Mouse (Mus musculus): ENCODE measurements at regions not wholly inside any gene's neighbourhood (a gene's known extent, or its start where the extent isn't known, plus 50 kb on each side); places are given as distances from the start of the nearest gene placed in this dataset.

- 67% methylated on average over 7 of the region's 7 CpGs for WGBS
- H3K4me3 ChIP-seq (ENCODE audit: low read length) = no peak overlapping the region
Observed at GRCm38 (mm10) chr17:62546286-62546685, 334.8 kb downstream of the Efna5 start.

GRCm38 (mm10) chr17:62545330-62545729 is 335.8 kb downstream of the Efna5 start:
- ATAC-seq (ENCODE audit: low read depth) = no peak
- Histone ChIP-seq H3K9me3 (ENCODE audit: control insufficient read depth, low read length) (no peaks in the 10 kb centered on the region), H3K4me3 (ENCODE audit: low read length) (no peak overlapping the region), H3K36me3 (ENCODE audit: control insufficient read depth, insufficient read depth, low read length) (no peaks in the 10 kb centered on the region), H3K9ac (ENCODE audit: low read length) (no peak overlapping the region), H3K27me3 (ENCODE audit: control insufficient read depth, insufficient read depth, low read depth, low read length) (no peaks in the 10 kb centered on the region), H3K27ac (ENCODE audit: low read length) (no peak overlapping the region), H3K4me2 (ENCODE audit: low read depth, low read length) (no peak overlapping the region), H3K4me1 (replicated peaks; ENCODE audit: control insufficient read depth, insufficient read depth, low read length) (0 out of 2 replicates have a peak, but pooled peaks cover 3% of the 10 kb centered on the region)
- 53% methylated on average over 9 of the region's 9 CpGs for WGBS

More at GRCm38 (mm10) chr17:62546286-62546685, 334.8 kb downstream of the Efna5 start:
- Histone ChIP-seq H3K27ac (ENCODE audit: low read length) (no peak overlapping the region), H3K36me3 (ENCODE audit: control insufficient read depth, insufficient read depth, low read length) (no peaks in the 10 kb centered on the region), H3K27me3 (ENCODE audit: control insufficient read depth, insufficient read depth, low read depth, low read length) (no peaks in the 10 kb centered on the region), H3K4me1 (replicated peaks; ENCODE audit: control insufficient read depth, insufficient read depth, low read length) (0 out of 2 replicates have a peak, but pooled peaks cover 3% of the 10 kb centered on the region), H3K9ac (ENCODE audit: low read length) (no peak overlapping the region), H3K4me2 (ENCODE audit: low read depth, low read length) (no peak overlapping the region), H3K9me3 (ENCODE audit: control insufficient read depth, low read length) (no peaks in the 10 kb centered on the region)
- no peak for ATAC-seq (ENCODE audit: low read depth)

GRCm38 (mm10) chr17:62543056-62543975 is 337.8 kb downstream of the Efna5 start:
- Histone ChIP-seq H3K27me3 (ENCODE audit: control insufficient read depth, insufficient read depth, low read depth, low read length) (no peaks in the 10 kb centered on the region), H3K36me3 (ENCODE audit: control insufficient read depth, insufficient read depth, low read length) (no peaks in the 10 kb centered on the region), H3K27ac (ENCODE audit: low read length) (peak overlapping the region; percentile 56), H3K4me3 (ENCODE audit: low read length) (no peak overlapping the region), H3K4me2 (ENCODE audit: low read depth, low read length) (peak overlapping the region; percentile 48), H3K4me1 (replicated peaks; ENCODE audit: control insufficient read depth, insufficient read depth, low read length) (0 out of 2 replicates have a peak, but pooled peaks cover 3% of the 10 kb centered on the region), H3K9ac (ENCODE audit: low read length) (no peak overlapping the region), H3K9me3 (ENCODE audit: control insufficient read depth, low read length) (no peaks in the 10 kb centered on the region)
- WGBS = 54% methylated on average over 18 of the region's 18 CpGs
- ATAC-seq (ENCODE audit: low read depth) = peak; percentile 82

GRCm38 (mm10) chr17:62529911-62530310 is 351.2 kb downstream of the Efna5 start:
- Histone ChIP-seq H3K27ac (ENCODE audit: low read length) (no peak overlapping the region), H3K4me2 (ENCODE audit: low read depth, low read length) (no peak overlapping the region), H3K4me3 (ENCODE audit: low read length) (no peak overlapping the region), H3K36me3 (ENCODE audit: control insufficient read depth, insufficient read depth, low read length) (no peaks in the 10 kb centered on the region), H3K27me3 (ENCODE audit: control insufficient read depth, insufficient read depth, low read depth, low read length) (no peaks in the 10 kb centered on the region), H3K9me3 (ENCODE audit: control insufficient read depth, low read length) (no peaks in the 10 kb centered on the region), H3K4me1 (replicated peaks; ENCODE audit: control insufficient read depth, insufficient read depth, low read length) (no peaks in the 10 kb centered on the region), H3K9ac (ENCODE audit: low read length) (no peak overlapping the region)
- no peak for ATAC-seq (ENCODE audit: low read depth)
- 77% methylated on average over 2 of the region's 2 CpGs for WGBS

- no peaks in the 10 kb centered on the region; the same call in 1 of the 2 replicates for H3K27me3 ChIP-seq (ENCODE audit: control insufficient read depth, insufficient read depth, low read depth, low read length)
- ATAC-seq (ENCODE audit: low read depth) = no peak
- no peak overlapping the region for H3K4me2 ChIP-seq (ENCODE audit: low read depth, low read length)
- H3K4me1 ChIP-seq (replicated peaks; ENCODE audit: control insufficient read depth, insufficient read depth, low read length) = no peaks in the 10 kb centered on the region
- no peak overlapping the region for H3K9ac ChIP-seq (ENCODE audit: low read length)
- no peaks in the 10 kb centered on the region for H3K36me3 ChIP-seq (ENCODE audit: control insufficient read depth, insufficient read depth, low read length)
- no peak overlapping the region for H3K27ac ChIP-seq (ENCODE audit: low read length)
- no peak overlapping the region for H3K4me3 ChIP-seq (ENCODE audit: low read length)
- no peaks in the 10 kb centered on the region for H3K9me3 ChIP-seq (ENCODE audit: control insufficient read depth, low read length)
- 76% methylated on average over 2 of the region's 2 CpGs for WGBS
Observed at GRCm38 (mm10) chr17:62527556-62527955, 353.6 kb downstream of the Efna5 start.

DNA sequence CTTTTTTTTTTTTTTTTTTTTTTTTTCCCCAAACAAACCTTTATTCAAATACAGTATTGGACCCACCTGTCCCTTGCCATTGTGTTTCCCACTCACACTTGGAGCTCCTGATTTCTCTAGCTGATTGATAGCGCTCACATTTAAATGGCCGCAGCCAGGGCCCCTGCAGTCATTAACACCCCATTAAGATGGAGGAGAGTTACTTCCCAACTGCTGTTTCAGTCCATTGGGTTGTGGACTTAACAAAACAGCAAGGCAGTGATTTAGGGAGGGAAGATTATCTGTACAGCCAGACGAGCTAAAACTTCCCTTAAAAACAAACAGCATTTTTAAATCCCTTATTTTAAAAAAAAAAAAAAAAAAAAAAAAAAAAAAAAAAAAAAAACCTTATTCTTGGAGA is 367.5 kb downstream of the Efna5 start:
- no peak for ATAC-seq (ENCODE audit: low read depth)
- no peak overlapping the region for H3K9ac ChIP-seq (ENCODE audit: low read length)

DNA sequence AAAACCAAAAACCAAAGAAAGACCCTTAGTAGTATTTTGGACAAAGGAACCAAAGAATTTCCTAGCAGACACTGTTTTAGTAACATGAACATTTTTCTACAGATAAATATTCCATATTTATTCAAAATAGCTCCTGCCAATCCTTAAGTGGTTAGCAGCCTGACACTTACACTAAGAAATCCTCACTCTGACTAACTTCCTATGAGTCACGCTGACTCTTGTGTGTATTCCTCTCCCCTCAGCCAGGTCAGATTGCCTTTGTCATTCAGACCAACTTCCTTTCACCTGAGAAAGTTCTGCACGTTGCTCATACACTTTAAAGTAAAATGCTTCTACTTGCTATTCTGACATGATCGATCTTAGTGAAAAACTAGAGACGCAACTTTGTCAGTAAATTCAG is 370.9 kb downstream of the Efna5 start:
- Histone ChIP-seq H3K4me2 (ENCODE audit: low read depth, low read length) (no peak overlapping the region), H3K9me3 (ENCODE audit: control insufficient read depth, low read length) (no peaks in the 10 kb centered on the region), H3K36me3 (ENCODE audit: control insufficient read depth, insufficient read depth, low read length) (no peaks in the 10 kb centered on the region), H3K27me3 (ENCODE audit: control insufficient read depth, insufficient read depth, low read depth, low read length) (no peaks in the 10 kb centered on the region), H3K27ac (ENCODE audit: low read length) (no peak overlapping the region), H3K4me3 (ENCODE audit: low read length) (no peak overlapping the region), H3K4me1 (replicated peaks; ENCODE audit: control insufficient read depth, insufficient read depth, low read length) (no peaks in the 10 kb centered on the region), H3K9ac (ENCODE audit: low read length) (no peak overlapping the region)
- ATAC-seq (ENCODE audit: low read depth) = no peak
- 76% methylated on average over 4 of the region's 4 CpGs for WGBS

More for the DNA sequence above, 367.5 kb downstream of the Efna5 start:
- H3K9me3 ChIP-seq (ENCODE audit: control insufficient read depth, low read length) = no peaks in the 10 kb centered on the region
- H3K4me3 ChIP-seq (ENCODE audit: low read length) = no peak overlapping the region
- no peaks in the 10 kb centered on the region for H3K36me3 ChIP-seq (ENCODE audit: control insufficient read depth, insufficient read depth, low read length)
- H3K4me2 ChIP-seq (ENCODE audit: low read depth, low read length) = no peak overlapping the region
- no peaks in the 10 kb centered on the region for H3K27me3 ChIP-seq (ENCODE audit: control insufficient read depth, insufficient read depth, low read depth, low read length)
- 47% methylated on average over 3 of the region's 3 CpGs for WGBS
- no peak overlapping the region for H3K27ac ChIP-seq (ENCODE audit: low read length)
- H3K4me1 ChIP-seq (replicated peaks; ENCODE audit: control insufficient read depth, insufficient read depth, low read length) = no peaks in the 10 kb centered on the region

DNA sequence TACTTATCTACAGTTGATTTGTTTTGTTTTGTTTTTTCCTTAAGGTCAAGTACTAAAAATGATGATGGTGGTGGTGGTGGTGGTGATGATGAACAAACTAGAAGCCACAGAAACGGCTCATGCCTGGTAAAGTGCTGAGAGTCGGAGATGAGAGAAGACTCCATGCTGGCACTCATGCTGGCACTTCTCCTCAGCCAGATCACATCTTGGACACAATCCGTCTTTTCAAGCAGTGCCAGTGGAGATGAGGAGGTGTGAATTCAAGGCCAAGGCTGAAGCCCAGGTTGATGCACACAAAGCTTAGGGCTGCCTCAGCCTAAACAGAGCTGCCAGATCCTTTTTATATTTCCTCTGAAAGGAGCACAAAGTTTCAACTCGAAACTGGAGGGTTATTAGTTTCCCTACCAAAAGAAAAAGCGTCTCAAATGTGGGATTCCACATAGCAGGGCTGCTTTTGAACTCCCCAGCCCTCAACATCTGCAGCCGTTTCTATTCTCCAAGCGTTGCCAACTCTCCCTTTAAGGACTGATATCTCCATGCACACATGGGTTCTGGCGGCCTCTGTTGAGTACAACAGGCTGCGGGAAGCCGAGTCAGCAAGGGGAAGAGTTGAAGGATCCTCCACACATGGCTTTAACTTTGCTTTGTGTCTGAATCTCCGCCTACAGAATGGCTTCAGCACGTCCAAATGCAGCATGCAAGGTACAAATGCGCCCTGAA is 373.2 kb downstream of the Efna5 start:
- Histone ChIP-seq H3K9me3 (ENCODE audit: control insufficient read depth, low read length) (no peaks in the 10 kb centered on the region), H3K4me3 (ENCODE audit: low read length) (no peak overlapping the region), H3K9ac (ENCODE audit: low read length) (no peak overlapping the region), H3K27ac (ENCODE audit: low read length) (no peak overlapping the region), H3K4me1 (replicated peaks; ENCODE audit: control insufficient read depth, insufficient read depth, low read length) (no peaks in the 10 kb centered on the region), H3K36me3 (ENCODE audit: control insufficient read depth, insufficient read depth, low read length) (no peaks in the 10 kb centered on the region), H3K27me3 (ENCODE audit: control insufficient read depth, insufficient read depth, low read depth, low read length) (no peaks in the 10 kb centered on the region), H3K4me2 (ENCODE audit: low read depth, low read length) (no peak overlapping the region)
- ATAC-seq (ENCODE audit: low read depth) = peak; percentile 47; the same call in 1 of the 2 replicates
- WGBS = 62% methylated on average over 13 of the region's 13 CpGs

- Histone ChIP-seq H3K36me3 (ENCODE audit: control insufficient read depth, insufficient read depth, low read length) (no peaks in the 10 kb centered on the region), H3K9me3 (ENCODE audit: control insufficient read depth, low read length) (no peaks in the 10 kb centered on the region), H3K27ac (ENCODE audit: low read length) (no peak overlapping the region), H3K4me3 (ENCODE audit: low read length) (no peak overlapping the region), H3K27me3 (ENCODE audit: control insufficient read depth, insufficient read depth, low read depth, low read length) (no peaks in the 10 kb centered on the region), H3K4me1 (replicated peaks; ENCODE audit: control insufficient read depth, insufficient read depth, low read length) (no peaks in the 10 kb centered on the region), H3K4me2 (ENCODE audit: low read depth, low read length) (no peak overlapping the region), H3K9ac (ENCODE audit: low read length) (no peak overlapping the region)
- WGBS = 68% methylated on average over 6 of the region's 6 CpGs
- ATAC-seq (ENCODE audit: low read depth) = no peak
Observed at GRCm38 (mm10) chr17:62504691-62505090, 376.4 kb downstream of the Efna5 start.

Measured in lung, embryonic 16.5 days (tissue).